Mouse (Mus musculus) kidney, embryonic 16.5 days (tissue): ENCODE measurements around the gene Nmral1. TPM values are rescaled to one million over a fixed set of nuclear protein-coding genes. Genes with fewer than 3 reads are reported as not detected.
"Not testable (repeated sequence)": the region's sequence is repeated elsewhere in the genome, so short reads cannot be mapped to it uniquely, and the experiment has no call there.

ENCODE experiments used
- ATAC-seq: fragments of 200-750 bp; cut with Nextera tagmentation; 2 replicates; pipeline ENCODE4 v1.8.0; 2017; ENCODE audit warnings: moderate TSS enrichment; ENCODE audit not compliant: low FRiP score, low TSS enrichment
- H3K27ac ChIP-seq: fragments of 300-500 bp; sonication (generic); 2 replicates; pipeline ENCODE4 v1.5.1; 2014; ENCODE audit warnings: low read length
- H3K27me3 ChIP-seq: fragments of 300-500 bp; sonication (generic); 2 replicates; pipeline ENCODE4 v1.6.1; 2014; ENCODE audit warnings: low read length, control low read depth, mixed read lengths; ENCODE audit not compliant: insufficient read depth
- H3K36me3 ChIP-seq: fragments of 300-500 bp; sonication (generic); 2 replicates; pipeline ENCODE4 v1.6.1; 2014; ENCODE audit warnings: low read length, control low read depth, mixed read lengths; ENCODE audit not compliant: insufficient read depth
- H3K4me1 ChIP-seq: fragments of 300-500 bp; sonication (generic); 2 replicates; pipeline ENCODE4 v1.6.1; 2014; ENCODE audit warnings: low read length, control low read depth, mixed read lengths; ENCODE audit not compliant: insufficient read depth
- H3K4me2 ChIP-seq: fragments of 300-500 bp; sonication (generic); replicated peaks from 2 replicates; pipeline ENCODE4 v1.6.1; 2014; ENCODE audit warnings: low read depth, low read length
- H3K4me3 ChIP-seq: fragments of 300-500 bp; sonication (generic); 2 replicates; pipeline ENCODE4 v1.5.1; 2014; ENCODE audit warnings: mild to moderate bottlenecking, low read length
- H3K9ac ChIP-seq: fragments of 300-500 bp; sonication (generic); replicated peaks from 2 replicates; pipeline ENCODE4 v1.6.1; 2014; ENCODE audit warnings: low read length
- H3K9me3 ChIP-seq: fragments of 300-500 bp; sonication (generic); 2 replicates; pipeline ENCODE4 v1.6.1; 2016; ENCODE audit warnings: low read length, control low read depth
- WGBS: fragments of 180-500 bp; shearing (Covaris S2); extraction: QIAGEN DNeasy Blood & Tissue Kit; methylation state at CpG from one replicate; pipeline ENCODE4 v1.1.7; 2014; 5-methylcytosine and 5-hydroxymethylcytosine counted together
- polyA plus RNA-seq: library from polyadenylated mRNA; unstranded; fragments of >200 nt; fragmentation: Nextera tagmentation; extraction: Ambion mirVana; gene quantifications from 2 replicates; pipeline ENCODE4 v1.2.1, GENCODE M21; 2015

The Nmral1 gene
- polyA plus RNA-seq, 1 experiment from 2014 or later: 96.7 TPM

DNA sequence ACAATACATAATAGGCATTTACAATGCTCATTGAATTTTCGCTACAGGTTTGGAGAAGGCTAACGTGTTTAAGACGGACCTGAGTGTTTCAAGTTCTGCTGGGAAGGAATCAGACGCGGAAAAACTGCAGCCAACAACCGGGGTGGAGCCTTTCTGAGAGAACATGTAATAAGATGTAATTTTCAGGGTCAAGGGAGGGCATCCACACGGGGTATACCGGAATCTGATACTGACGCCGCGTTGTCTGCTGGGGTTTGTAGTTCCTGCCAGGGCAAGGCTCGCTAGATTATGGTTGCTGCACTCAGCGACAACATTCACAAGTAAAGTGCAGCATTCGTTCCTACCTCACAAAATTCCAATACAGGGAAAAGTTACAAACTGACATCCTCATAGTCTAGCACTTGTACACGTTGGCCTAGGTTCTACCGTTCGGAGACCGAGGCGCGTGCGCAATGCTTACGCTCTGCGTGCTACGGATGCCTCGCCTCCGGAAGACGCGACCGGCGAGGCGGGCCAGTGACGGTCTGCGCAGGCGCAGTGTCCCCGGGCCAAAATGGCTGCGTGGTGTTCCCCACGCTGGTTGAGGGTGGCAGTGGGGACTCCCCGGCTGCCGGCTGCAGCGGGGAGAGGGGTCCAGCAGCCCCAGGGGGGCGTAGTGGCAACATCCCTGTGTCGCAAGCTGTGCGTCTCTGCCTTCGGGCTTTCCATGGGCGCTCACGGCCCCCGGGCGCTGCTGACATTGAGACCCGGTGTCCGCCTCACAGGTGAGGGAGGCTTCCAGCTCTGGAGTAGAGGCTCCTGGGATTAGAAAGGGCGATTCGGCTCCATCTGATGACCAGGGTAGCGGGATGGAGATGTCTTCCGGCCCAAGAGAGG lies 35.3 kb downstream of the Nmral1 start:
- WGBS: under 1% methylated on average over 54 of the region's 54 CpGs
- peak overlapping the region; percentile 93 for H3K9ac ChIP-seq
- peaks cover 14% of the 10 kb centered on the region for H3K4me1 ChIP-seq
- peak overlapping the region; percentile 89 for H3K27ac ChIP-seq
- no peaks in the 10 kb centered on the region for H3K27me3 ChIP-seq
- H3K9me3 ChIP-seq: no peaks in the 10 kb centered on the region
- H3K36me3 ChIP-seq: peaks cover 14% of the 10 kb centered on the region
- peak; percentile 84 for ATAC-seq
- peak overlapping the region; percentile 95 for H3K4me2 ChIP-seq
- peak overlapping the region; percentile 93 for H3K4me3 ChIP-seq

DNA sequence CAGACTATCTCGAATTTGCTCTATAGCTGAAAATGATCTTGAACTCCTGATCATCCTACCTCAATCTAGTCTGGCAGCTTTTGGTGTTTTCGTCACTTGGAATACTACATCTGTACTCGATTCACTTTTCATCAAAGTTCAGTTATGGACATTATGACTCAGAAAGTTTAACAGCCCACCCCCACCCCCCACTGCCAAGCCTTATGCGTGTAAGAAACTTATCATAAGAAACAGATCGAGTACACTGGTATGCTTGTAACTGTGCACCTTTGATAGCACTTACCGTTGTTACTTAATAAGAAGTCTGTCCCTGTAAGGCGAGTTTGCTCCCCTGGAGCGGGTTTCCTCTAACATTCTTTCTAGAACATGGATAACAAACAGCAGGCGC lies 36.0 kb downstream of the Nmral1 start:
- Histone ChIP-seq H3K36me3 (peaks cover 10% of the 10 kb centered on the region), H3K4me1 (peaks cover 20% of the 10 kb centered on the region), H3K4me3 (peak overlapping the region; percentile 93), H3K27me3 (no peaks in the 10 kb centered on the region), H3K9ac (peak overlapping the region; percentile 93), H3K9me3 (no peaks in the 10 kb centered on the region), H3K27ac (peak overlapping the region; percentile 89), H3K4me2 (peak overlapping the region; percentile 72)
- 32% methylated on average over 9 of the region's 9 CpGs for WGBS
- ATAC-seq: no peak

- peaks cover 24% of the 10 kb centered on the region for H3K4me1 ChIP-seq
- no peaks in the 10 kb centered on the region for H3K9me3 ChIP-seq
- 78% methylated on average over 4 of the region's 4 CpGs for WGBS
- H3K9ac ChIP-seq: peak overlapping the region; percentile 93
- ATAC-seq: no peak
- peak overlapping the region; percentile 89 for H3K27ac ChIP-seq
- H3K4me2 ChIP-seq: peak overlapping the region; percentile 72
- H3K36me3 ChIP-seq: peaks cover 6% of the 10 kb centered on the region
- no peaks in the 10 kb centered on the region for H3K27me3 ChIP-seq
- no peak overlapping the region for H3K4me3 ChIP-seq
Observed at GRCm38 (mm10) chr16:4682628-4683179, 36.5 kb downstream of the Nmral1 start.

GRCm38 (mm10) chr16:4680922-4681455 lies 38.2 kb downstream of the Nmral1 start:
- not testable (repeated sequence) for H3K9ac ChIP-seq, ATAC-seq, H3K27ac ChIP-seq, H3K4me2 ChIP-seq, H3K27me3 ChIP-seq, H3K36me3 ChIP-seq, H3K9me3 ChIP-seq, H3K4me3 ChIP-seq
- WGBS: 78% methylated on average over 3 of the region's 3 CpGs
- peaks cover 24% of the 10 kb centered on the region for H3K4me1 ChIP-seq

DNA sequence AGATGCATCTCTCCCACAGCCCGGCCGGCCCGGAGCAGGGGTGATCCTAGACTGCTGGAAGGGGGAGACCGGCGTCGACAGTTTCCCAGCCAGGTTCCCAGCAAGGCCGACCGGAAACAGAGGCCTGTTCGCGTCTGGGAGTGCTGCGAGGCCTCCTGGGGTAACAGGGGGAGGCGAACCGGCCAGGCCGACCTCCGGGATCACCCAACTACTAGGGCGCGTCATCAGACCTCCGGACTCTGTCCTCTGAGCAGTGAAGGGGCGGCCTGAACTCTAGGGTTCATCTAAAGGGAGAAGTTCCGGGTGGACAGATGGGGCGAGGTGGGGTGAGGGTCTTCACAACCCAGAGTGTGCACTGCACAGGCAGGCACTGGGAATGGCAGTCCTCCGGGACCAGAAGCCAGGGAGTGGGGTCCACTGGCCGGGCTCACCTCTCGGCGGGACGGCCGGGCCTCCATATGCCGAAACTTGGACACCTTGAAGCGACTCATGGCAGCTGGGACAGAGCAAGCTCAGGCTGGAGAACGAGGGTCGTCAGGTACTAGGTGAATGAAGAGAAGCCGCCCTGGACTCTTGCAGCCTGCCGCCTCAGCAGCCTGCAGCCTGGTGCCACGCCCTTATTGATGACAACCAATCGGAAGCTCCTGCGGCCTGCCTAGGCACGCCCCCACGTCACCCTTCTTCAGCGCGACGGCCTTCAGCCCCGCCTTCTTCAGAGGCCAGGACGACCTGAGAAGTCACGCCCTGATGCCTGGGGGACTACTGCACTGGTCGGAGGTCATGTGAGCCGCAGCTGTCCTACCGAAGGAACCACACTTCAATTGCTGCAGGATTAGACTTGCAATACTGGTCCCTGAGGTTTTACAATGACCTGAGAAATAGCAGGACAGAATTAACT lies 39.8 kb downstream of the Nmral1 start, which contains the start of gene Coro7:
Gene Coro7 (minus strand): TSS at position 657 of the 898 bp plus-strand sequence.
- H3K4me1 ChIP-seq: peaks cover 15% of the 10 kb centered on the region
- peak; percentile 89 for ATAC-seq
- peak within 1 kb of the TSS; percentile 52 for H3K27ac ChIP-seq
- peak within 1 kb of the TSS; percentile 93 for H3K4me2 ChIP-seq
- under 1% methylated on average over 47 of the region's 47 CpGs for WGBS
- peak within 1 kb of the TSS; percentile 86 for H3K4me3 ChIP-seq
- H3K36me3 ChIP-seq: peaks cover 21% of the 10 kb centered on the region; the same call in 1 of the 2 replicates
- peak within 1 kb of the TSS; percentile 82 for H3K9ac ChIP-seq
- no peaks in the 10 kb centered on the region for H3K27me3 ChIP-seq
- H3K9me3 ChIP-seq: no peaks in the 10 kb centered on the region

DNA sequence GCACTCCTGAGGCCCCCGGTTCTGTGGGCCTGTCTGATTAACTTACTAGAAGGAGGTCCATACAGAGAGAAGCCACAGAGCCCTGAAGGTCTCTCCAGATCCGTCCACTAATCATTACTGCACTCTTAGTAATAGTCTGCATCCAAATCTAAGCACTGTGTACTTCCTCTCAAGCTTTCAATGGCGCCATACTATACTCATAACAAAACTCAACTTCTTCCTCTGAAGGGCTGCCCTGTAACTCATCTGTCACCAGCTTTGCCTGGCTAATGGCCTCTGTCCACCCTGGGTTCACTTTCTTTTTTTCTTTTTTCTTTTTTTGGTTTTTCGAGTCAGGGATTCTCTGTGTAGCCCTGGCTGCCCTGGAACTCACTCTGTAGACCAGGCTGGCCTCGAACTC lies 41.1 kb downstream of the Nmral1 start:
- H3K9ac ChIP-seq: 0 out of 2 replicates have a peak overlapping the region, but pooled peaks have one; percentile 1
- no peak overlapping the region for H3K4me3 ChIP-seq
- H3K4me2 ChIP-seq: 0 out of 2 replicates have a peak overlapping the region, but pooled peaks have one; percentile 93
- WGBS: 86% methylated on average over 5 of the region's 5 CpGs
- no peak for ATAC-seq
- H3K27ac ChIP-seq: no peak overlapping the region
- peaks cover 15% of the 10 kb centered on the region for H3K4me1 ChIP-seq
- no peaks in the 10 kb centered on the region for H3K9me3 ChIP-seq
- no peaks in the 10 kb centered on the region for H3K27me3 ChIP-seq
- peaks cover 25% of the 10 kb centered on the region for H3K36me3 ChIP-seq

- no peak overlapping the region for H3K4me3 ChIP-seq
- H3K4me2 ChIP-seq: no peak overlapping the region
- H3K27ac ChIP-seq: no peak overlapping the region
- H3K9ac ChIP-seq: no peak overlapping the region
- no peaks in the 10 kb centered on the region for H3K27me3 ChIP-seq
- peaks cover 15% of the 10 kb centered on the region for H3K4me1 ChIP-seq
- ATAC-seq: no peak
- 93% methylated on average over 5 of the region's 5 CpGs for WGBS
- no peaks in the 10 kb centered on the region for H3K9me3 ChIP-seq
- peaks cover 25% of the 10 kb centered on the region for H3K36me3 ChIP-seq
Observed at GRCm38 (mm10) chr16:4676836-4677235, 42.3 kb downstream of the Nmral1 start.

DNA sequence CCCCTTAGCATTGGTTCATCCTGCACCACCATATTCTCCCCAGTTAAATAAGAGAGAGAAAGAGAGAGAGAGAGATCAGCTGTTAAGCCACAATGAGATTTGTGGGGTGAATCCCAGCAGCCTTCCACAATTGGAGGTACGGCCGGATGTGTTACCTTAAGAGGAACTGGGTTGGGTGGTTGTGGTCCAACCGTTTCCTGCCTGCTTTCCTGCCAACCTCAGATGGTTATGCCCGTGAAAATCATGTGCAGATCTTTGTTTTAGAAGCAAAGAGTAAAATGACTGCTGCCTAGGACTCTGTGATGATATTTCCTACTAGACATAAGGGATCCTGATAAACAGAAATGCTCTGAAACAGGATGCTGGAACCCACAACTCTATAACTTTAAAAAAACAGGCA lies 45.1 kb downstream of the Nmral1 start:
- H3K9ac ChIP-seq: no peak overlapping the region
- H3K4me2 ChIP-seq: no peak overlapping the region
- 79% methylated on average over 4 of the region's 4 CpGs for WGBS
- no peak overlapping the region for H3K27ac ChIP-seq
- H3K36me3 ChIP-seq: peaks cover 25% of the 10 kb centered on the region
- ATAC-seq: no peak
- H3K4me1 ChIP-seq: peaks cover 12% of the 10 kb centered on the region
- no peaks in the 10 kb centered on the region for H3K9me3 ChIP-seq
- H3K27me3 ChIP-seq: no peaks in the 10 kb centered on the region
- H3K4me3 ChIP-seq: no peak overlapping the region

DNA sequence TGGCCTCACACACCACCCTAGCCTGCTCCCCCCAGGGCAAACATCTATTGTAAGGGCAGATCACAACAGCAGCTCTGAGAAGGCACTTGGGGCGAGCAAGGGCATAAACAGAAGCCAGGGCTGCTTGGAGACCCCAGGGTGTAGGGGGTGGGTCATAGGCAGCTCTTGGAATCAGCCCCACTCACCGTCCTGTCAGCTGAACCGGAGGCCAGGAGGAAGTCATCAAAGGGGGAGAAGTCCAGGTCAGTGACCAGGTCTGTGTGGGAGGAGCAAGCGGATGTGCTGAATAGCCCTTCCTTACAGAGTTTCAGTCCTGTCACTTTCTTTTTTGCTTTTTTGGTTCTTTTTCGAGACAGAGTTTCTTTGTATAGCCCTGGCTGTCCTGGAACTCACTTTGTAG lies 48.8 kb downstream of the Nmral1 start:
- Histone ChIP-seq H3K4me1 (no peaks in the 10 kb centered on the region), H3K4me3 (no peak overlapping the region), H3K27ac (no peak overlapping the region), H3K27me3 (no peaks in the 10 kb centered on the region), H3K9me3 (no peaks in the 10 kb centered on the region), H3K36me3 (peaks cover 18% of the 10 kb centered on the region; the same call in 1 of the 2 replicates), H3K9ac (no peak overlapping the region), H3K4me2 (no peak overlapping the region)
- 33% methylated on average over 5 of the region's 5 CpGs for WGBS
- peak; percentile 53; the same call in 1 of the 2 replicates for ATAC-seq
